Mouse (Mus musculus) urinary bladder, adult 2 months (tissue): ENCODE measurements around the gene Akr1c13. TPM values are rescaled to one million over a fixed set of nuclear protein-coding genes. Genes with fewer than 3 reads are reported as not detected.

ENCODE experiments used
- DNase-seq: peaks from one replicate; pipeline ENCODE4 v3.0.0; 2022; ENCODE audit warnings: low spot score
- polyA plus RNA-seq: library from polyadenylated mRNA; depleted of rRNA; stranded (reverse); fragments of >200 nt; gene quantifications from 2 replicates; pipeline ENCODE4 v1.2.3, GENCODE M21; 2012; rRNA removed

Gene Akr1c13
- polyA plus RNA-seq, 1 experiment, result 4.7 TPM

DNA sequence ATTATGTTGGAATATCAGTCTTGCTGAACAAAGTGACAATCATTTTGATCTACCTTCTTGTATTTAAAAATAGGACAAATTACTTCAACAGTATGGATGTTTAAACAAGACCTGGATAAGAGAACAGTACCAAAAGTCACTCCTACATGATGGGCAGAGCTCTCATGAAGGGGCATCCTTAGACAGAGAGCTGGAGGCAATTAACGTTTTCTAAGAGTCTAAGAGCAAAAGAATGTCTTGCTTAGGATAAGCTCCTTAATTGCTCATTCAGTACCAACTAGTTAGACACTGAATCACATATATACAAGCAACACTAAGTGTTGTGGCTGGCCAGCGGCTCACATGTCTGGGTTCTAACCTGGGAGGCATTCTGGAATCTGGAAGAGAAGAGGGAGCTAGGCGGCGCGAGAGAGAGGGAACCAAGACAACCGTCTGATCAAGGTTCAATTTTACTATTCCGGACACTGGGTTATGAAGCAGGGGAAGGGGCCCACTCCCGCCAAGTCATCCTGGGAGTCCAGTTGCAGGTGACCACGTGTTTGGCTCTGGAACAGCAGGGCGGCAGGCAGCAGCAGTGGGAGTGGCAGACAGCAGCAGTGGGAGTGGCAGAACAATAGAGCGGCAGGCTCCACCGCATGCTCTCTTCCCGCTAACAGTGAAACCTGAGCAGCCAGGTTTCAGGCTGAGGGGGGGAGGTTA is 54.1 kb downstream of the Akr1c13 start:
- no peak for DNase-seq

- DNase-seq, result no peak
Observed at GRCm38 (mm10) chr13:4249347-4249746, 58.4 kb downstream of the Akr1c13 start.

Other genes starting within 250 kb of the Akr1c13 start
- not detected in 2 replicates for gene Ucn3, start 245.8 kb upstream of the Akr1c13 start, polyA plus RNA-seq
- gene Akr1c14, start 142.1 kb upstream of the Akr1c13 start, polyA plus RNA-seq, result 2.3 and 2.4 TPM in 2 replicates
- gene Akr1c18, start 40.5 kb upstream of the Akr1c13 start, polyA plus RNA-seq, result 0.06 and 0.25 TPM in 2 replicates
- 0.44 and 0.48 TPM in 2 replicates for gene Akr1c19, start 37.5 kb downstream of the Akr1c13 start, polyA plus RNA-seq
- gene Akr1c12, start 88.3 kb downstream of the Akr1c13 start, polyA plus RNA-seq, result 0.28 and 0.55 TPM in 2 replicates
- not detected in 2 replicates for gene Akr1c6, start 243.2 kb downstream of the Akr1c13 start, polyA plus RNA-seq